Mouse (Mus musculus): ENCODE measurements around the gene Clasp1. TPM values are rescaled to one million over a fixed set of nuclear protein-coding genes. Genes with fewer than 3 reads are reported as not detected.

Clasp1 gene
- polyA plus RNA-seq, 1 experiment from 2014 or later = 134 TPM

DNA sequence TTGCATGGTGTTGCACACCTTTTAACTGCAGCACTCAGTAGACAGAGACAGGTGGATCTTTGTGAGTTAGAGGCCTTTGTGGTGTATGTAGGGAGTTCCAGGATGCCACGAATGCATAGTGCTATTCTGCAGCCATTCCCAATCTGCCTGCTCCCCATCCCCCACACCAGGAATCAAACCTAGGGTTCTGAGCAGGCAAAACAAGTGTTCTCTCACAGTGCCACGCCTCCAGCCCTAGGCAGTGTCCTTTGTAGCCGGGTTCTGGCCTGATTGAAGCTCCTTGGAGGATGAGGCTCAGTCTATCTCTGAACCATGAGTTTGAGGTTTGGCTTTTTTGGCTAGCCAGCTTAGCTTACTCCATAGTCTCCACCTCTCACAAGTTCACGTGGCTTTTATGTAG, 256.8 kb downstream of the Clasp1 start:
- Histone ChIP-seq H3K27me3 (ENCODE audit: control insufficient read depth, insufficient read depth, low read length) (no peaks in the 10 kb centered on the region), H3K9me3 (ENCODE audit: control insufficient read depth, low read length) (no peaks in the 10 kb centered on the region), H3K4me2 (replicated peaks; ENCODE audit: low read depth, low read length) (no peak overlapping the region), H3K4me1 (replicated peaks; ENCODE audit: control insufficient read depth, insufficient read depth, low read length) (no peaks in the 10 kb centered on the region), H3K9ac (ENCODE audit: low read depth, low read length) (no peak overlapping the region), H3K4me3 (ENCODE audit: low read depth, low read length) (no peak overlapping the region), H3K27ac (ENCODE audit: low read depth, low read length) (no peak overlapping the region), H3K36me3 (ENCODE audit: control insufficient read depth, insufficient read depth, low read length) (no peaks in the 10 kb centered on the region)
- ATAC-seq (ENCODE audit: low FRiP score) (no peak), DNase-seq (ENCODE audit: low spot score) (no peak)
- 67% methylated on average over 4 of the region's 4 CpGs for WGBS

DNA sequence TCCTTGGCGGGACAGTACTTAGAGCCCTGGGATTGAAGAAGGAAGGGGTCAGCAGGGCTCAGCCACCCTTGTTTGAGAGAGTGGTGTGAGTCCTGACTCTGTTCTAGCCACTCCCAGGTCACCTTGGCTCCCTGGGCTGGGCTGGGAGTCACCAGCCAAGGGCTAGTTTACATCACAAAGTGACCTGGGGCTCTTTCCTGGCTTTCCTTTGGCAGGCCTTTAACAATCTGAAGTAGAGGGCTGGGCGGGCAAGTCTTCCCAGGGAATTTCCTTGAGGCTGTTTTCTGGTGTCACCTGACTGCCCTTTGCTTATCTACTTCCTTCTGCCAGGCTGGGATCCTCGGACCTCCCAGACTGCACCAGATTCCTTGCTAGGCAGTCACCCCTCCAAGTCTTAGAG, 259.2 kb downstream of the Clasp1 start:
- no peak overlapping the region for H3K4me3 ChIP-seq (ENCODE audit: low read depth, low read length)
- H3K27ac ChIP-seq (ENCODE audit: low read depth, low read length) = no peak overlapping the region
- H3K9me3 ChIP-seq (ENCODE audit: control insufficient read depth, low read length) = no peaks in the 10 kb centered on the region
- no peaks in the 10 kb centered on the region for H3K36me3 ChIP-seq (ENCODE audit: control insufficient read depth, insufficient read depth, low read length)
- no peak overlapping the region for H3K4me2 ChIP-seq (replicated peaks; ENCODE audit: low read depth, low read length)
- 20% methylated on average over 3 of the region's 3 CpGs for WGBS
- no peak overlapping the region for H3K9ac ChIP-seq (ENCODE audit: low read depth, low read length)
- no peaks in the 10 kb centered on the region for H3K27me3 ChIP-seq (ENCODE audit: control insufficient read depth, insufficient read depth, low read length)
- ATAC-seq (ENCODE audit: low FRiP score) (no peak), DNase-seq (ENCODE audit: low spot score) (no peak)
- H3K4me1 ChIP-seq (replicated peaks; ENCODE audit: control insufficient read depth, insufficient read depth, low read length) = no peaks in the 10 kb centered on the region

DNA sequence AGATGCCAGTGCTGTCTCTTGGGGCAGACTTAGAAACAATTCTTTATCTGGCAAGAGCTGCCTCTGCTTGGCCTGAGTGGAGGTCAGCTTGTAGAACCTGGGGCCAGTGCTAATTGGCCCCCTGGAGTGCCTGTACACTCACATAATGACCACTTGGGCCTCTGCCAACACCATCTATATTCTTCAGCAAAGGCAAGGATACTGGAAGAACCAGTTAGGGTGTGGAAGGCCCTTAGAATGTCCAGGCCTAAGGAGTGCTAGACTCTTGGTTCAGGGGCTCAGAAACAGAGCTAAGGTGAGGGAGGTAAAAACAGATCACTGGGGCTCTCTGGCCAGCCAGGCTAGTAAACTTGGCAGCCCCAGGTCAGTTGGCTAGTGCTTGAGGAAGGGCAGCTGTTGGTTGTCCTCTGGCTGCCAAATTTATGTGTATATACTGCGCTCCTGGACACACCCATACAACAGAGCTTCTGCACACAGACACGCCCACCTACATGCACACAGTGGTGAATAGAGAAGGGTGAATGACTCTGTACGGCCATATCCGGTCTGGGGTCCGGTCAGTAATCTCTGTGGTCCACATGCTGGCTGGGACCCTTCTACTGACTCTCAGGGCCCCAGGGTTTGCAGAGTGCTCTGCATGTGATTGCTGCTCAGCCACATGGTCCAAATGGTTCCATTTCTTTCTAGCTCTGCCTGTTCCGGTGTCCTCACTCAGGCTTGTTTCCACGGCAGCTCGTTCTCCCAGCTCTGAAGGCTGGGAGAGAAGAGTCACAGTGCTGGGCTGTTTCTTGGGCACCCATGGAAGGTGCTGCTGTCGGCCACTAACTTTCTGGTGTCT, 261.3 kb downstream of the Clasp1 start:
- Histone ChIP-seq H3K36me3 (ENCODE audit: control insufficient read depth, insufficient read depth, low read length) (no peaks in the 10 kb centered on the region), H3K4me3 (ENCODE audit: low read depth, low read length) (no peak overlapping the region), H3K9ac (ENCODE audit: low read depth, low read length) (no peak overlapping the region), H3K9me3 (ENCODE audit: control insufficient read depth, low read length) (no peaks in the 10 kb centered on the region), H3K27ac (ENCODE audit: low read depth, low read length) (no peak overlapping the region), H3K4me2 (replicated peaks; ENCODE audit: low read depth, low read length) (no peak overlapping the region), H3K4me1 (replicated peaks; ENCODE audit: control insufficient read depth, insufficient read depth, low read length) (no peaks in the 10 kb centered on the region), H3K27me3 (ENCODE audit: control insufficient read depth, insufficient read depth, low read length) (no peaks in the 10 kb centered on the region)
- ATAC-seq (ENCODE audit: low FRiP score) (no peak), DNase-seq (ENCODE audit: low spot score) (no peak)
- 74% methylated on average over 9 of the region's 9 CpGs for WGBS

DNA sequence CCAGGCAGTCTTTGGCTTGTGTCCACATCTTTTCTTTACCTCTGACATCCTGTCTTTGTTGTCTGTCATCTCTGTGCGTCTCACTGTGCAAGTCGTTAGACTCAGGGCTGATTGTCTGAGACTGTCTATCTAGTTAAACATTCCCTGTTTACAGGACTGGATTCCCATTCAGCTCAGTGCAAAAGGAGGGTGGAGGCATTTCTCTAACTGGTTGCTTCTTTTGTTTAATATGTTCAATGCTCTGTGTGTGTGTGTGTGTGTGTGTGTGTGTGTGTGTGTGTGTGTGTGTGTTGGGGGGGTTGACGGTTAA, 261.9 kb downstream of the Clasp1 start:
- Histone ChIP-seq H3K4me3 (ENCODE audit: low read depth, low read length) (no peak overlapping the region), H3K9me3 (ENCODE audit: control insufficient read depth, low read length) (no peaks in the 10 kb centered on the region), H3K4me2 (replicated peaks; ENCODE audit: low read depth, low read length) (no peak overlapping the region), H3K27me3 (ENCODE audit: control insufficient read depth, insufficient read depth, low read length) (no peaks in the 10 kb centered on the region), H3K27ac (ENCODE audit: low read depth, low read length) (no peak overlapping the region), H3K9ac (ENCODE audit: low read depth, low read length) (no peak overlapping the region), H3K4me1 (replicated peaks; ENCODE audit: control insufficient read depth, insufficient read depth, low read length) (no peaks in the 10 kb centered on the region), H3K36me3 (ENCODE audit: control insufficient read depth, insufficient read depth, low read length) (no peaks in the 10 kb centered on the region)
- DNase-seq (ENCODE audit: low spot score) (no peak), ATAC-seq (ENCODE audit: low FRiP score) (no peak)
- WGBS = 54% methylated on average over 3 of the region's 3 CpGs

DNA sequence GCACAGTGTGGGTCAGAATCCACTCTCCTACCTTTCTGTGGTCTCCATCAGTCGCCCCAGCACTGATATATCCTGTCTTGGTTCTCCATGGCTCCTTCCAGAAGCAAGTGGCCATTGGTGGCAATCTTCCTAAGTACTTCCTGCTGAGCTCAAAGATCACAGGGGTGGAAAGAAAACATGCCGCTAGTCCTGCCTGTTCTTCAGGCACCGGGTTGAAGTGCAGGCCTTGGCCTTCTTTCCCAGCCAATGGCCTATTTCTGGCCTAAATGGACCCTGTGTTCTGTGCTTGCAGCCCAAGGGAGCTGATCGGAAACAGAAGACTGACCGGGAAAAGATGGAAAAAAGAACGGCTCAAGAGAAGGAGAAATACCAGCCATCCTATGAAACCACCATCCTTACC, 269.9 kb downstream of the Clasp1 start:
- no peaks in the 10 kb centered on the region for H3K36me3 ChIP-seq (ENCODE audit: control insufficient read depth, insufficient read depth, low read length)
- 88% methylated on average over 6 of the region's 6 CpGs for WGBS
- no peak overlapping the region for H3K4me3 ChIP-seq (ENCODE audit: low read depth, low read length)
- no peak overlapping the region for H3K4me2 ChIP-seq (replicated peaks; ENCODE audit: low read depth, low read length)
- H3K9ac ChIP-seq (ENCODE audit: low read depth, low read length) = no peak overlapping the region
- H3K27ac ChIP-seq (ENCODE audit: low read depth, low read length) = no peak overlapping the region
- ATAC-seq (ENCODE audit: low FRiP score) (no peak), DNase-seq (ENCODE audit: low spot score) (no peak)
- no peaks in the 10 kb centered on the region for H3K4me1 ChIP-seq (replicated peaks; ENCODE audit: control insufficient read depth, insufficient read depth, low read length)
- H3K27me3 ChIP-seq (ENCODE audit: control insufficient read depth, insufficient read depth, low read length) = no peaks in the 10 kb centered on the region
- no peaks in the 10 kb centered on the region for H3K9me3 ChIP-seq (ENCODE audit: control insufficient read depth, low read length)

DNA sequence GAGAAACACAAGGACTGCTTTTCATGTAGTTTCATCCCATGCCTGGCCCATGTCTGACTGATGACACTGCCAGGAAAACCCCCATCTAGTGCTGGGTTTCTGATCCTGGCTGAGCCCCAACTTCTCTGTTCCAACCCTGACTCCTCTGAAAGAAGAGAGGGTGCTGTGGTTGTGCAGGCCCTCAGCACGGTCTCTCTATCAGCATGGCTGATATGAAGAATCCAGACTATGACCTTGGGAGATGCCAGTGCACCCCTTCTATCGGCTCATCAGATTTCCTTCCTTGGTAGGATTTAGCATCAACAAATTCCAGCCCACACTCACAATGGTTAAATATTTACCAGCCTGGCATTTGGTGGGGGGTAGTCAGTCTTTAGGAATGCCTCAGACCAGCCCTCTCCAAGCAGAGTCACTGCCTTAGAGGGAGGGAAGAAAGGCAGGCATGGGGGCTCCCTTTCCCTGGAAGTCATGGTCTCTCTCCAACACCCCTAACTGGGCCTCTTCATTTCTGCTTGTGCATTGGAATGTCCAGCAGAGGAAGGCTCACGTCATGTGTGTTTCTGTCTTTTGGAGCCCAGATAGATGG, 272.1 kb downstream of the Clasp1 start:
- Histone ChIP-seq H3K27me3 (ENCODE audit: control insufficient read depth, insufficient read depth, low read length) (no peaks in the 10 kb centered on the region), H3K4me3 (ENCODE audit: low read depth, low read length) (no peak overlapping the region), H3K27ac (ENCODE audit: low read depth, low read length) (no peak overlapping the region), H3K36me3 (ENCODE audit: control insufficient read depth, insufficient read depth, low read length) (no peaks in the 10 kb centered on the region), H3K4me2 (replicated peaks; ENCODE audit: low read depth, low read length) (no peak overlapping the region), H3K9me3 (ENCODE audit: control insufficient read depth, low read length) (no peaks in the 10 kb centered on the region), H3K9ac (ENCODE audit: low read depth, low read length) (no peak overlapping the region), H3K4me1 (replicated peaks; ENCODE audit: control insufficient read depth, insufficient read depth, low read length) (no peaks in the 10 kb centered on the region)
- no peak for ATAC-seq (ENCODE audit: low FRiP score)
- DNase-seq (ENCODE audit: low spot score) = no peak
- 66% methylated on average over 3 of the region's 3 CpGs for WGBS

Other genes with a start within 250 kb of the Clasp1 start
- gene Gm29106, start 212.5 kb upstream of the Clasp1 start, polyA plus RNA-seq (2014; fragmentation: Nextera tagmentation; extraction: Ambion mirVana) = 0.09 and 0.42 TPM in 2 replicates
- gene Tsn, start 77.3 kb upstream of the Clasp1 start, polyA plus RNA-seq (2014; fragmentation: Nextera tagmentation; extraction: Ambion mirVana) = 439 and 466 TPM in 2 replicates
- 88.0 and 99.6 TPM in 2 replicates for gene Nifk, start 67.2 kb upstream of the Clasp1 start, polyA plus RNA-seq (2014; fragmentation: Nextera tagmentation; extraction: Ambion mirVana)
- gene Tfcp2l1, start 238.9 kb downstream of the Clasp1 start, polyA plus RNA-seq (2014; fragmentation: Nextera tagmentation; extraction: Ambion mirVana) = 0.15 TPM in 2 replicates